Mouse (Mus musculus): ENCODE measurements around the gene Ubtf.
"Not testable (repeated sequence)": the region's sequence is repeated elsewhere in the genome, so short reads cannot be mapped to it uniquely, and the experiment has no call there.

The Ubtf gene

DNA sequence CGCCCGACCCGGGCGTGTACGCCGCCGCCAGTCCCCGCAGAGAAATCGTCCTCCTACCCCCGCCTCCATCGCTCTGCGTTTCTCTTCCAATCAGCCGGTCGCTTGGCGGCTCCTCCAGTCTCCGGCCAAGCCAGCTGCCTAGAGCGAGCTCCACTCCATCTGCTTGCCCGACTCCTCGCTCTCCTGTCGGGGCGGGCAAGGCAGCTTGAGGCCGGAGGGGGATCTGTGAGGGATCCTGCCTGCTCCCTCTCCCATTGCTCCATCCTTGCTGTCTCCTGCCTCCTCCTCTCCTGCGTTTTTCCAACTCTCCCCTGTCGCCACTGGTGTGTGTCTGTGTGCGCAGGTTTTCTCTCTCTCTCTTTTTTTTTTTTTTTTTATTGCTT lies at the start of gene Ubtf:
Gene Ubtf (minus strand): TSS at position 333 of the 383 bp plus-strand sequence.
- in situ Hi-C loops (cut with MseI, MboI): no loop called here

DNA sequence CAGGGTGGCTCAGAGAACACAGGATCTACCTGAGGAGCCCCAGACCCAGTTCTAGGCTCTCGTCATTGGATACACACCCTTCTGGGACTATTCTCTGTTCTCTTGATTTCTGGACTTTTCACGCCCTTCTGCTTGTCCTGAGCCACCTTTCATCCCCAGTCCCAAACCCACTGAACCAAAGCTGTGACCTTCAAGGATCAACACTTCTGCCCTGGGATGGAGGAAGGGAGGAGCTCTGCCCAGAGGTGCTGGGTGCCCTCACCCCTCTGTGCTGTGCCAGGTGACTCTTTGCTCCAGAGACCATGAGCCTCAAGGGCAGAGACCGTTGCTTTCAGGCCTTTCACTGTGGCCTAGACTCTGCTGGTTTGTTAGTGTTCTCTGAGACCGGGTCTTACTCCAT lies 49.7 kb upstream of the Ubtf start:
- in situ Hi-C loops (cut with MseI, MboI): no loop called here

DNA sequence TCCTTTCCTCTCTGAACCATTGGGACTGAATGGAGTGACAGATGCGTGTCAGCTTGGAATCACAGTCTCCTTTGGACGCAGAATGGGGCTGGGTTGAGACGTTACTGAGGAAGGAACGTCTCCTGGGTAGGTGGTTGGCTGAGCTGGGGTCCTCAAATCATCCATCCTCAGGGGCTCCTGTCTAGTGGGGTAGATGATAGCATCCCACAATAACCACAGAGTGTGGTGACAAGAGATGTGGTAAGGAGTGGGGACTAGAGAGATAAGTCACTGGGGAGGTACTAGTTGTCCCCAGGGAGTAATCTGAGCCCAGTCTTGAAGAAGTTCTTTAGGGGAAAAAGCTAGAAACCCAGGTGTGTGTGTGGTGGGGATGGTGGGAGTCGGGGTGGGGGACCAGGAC lies 48.8 kb upstream of the Ubtf start:
- in situ Hi-C loops (cut with MseI, MboI): no loop called here

DNA sequence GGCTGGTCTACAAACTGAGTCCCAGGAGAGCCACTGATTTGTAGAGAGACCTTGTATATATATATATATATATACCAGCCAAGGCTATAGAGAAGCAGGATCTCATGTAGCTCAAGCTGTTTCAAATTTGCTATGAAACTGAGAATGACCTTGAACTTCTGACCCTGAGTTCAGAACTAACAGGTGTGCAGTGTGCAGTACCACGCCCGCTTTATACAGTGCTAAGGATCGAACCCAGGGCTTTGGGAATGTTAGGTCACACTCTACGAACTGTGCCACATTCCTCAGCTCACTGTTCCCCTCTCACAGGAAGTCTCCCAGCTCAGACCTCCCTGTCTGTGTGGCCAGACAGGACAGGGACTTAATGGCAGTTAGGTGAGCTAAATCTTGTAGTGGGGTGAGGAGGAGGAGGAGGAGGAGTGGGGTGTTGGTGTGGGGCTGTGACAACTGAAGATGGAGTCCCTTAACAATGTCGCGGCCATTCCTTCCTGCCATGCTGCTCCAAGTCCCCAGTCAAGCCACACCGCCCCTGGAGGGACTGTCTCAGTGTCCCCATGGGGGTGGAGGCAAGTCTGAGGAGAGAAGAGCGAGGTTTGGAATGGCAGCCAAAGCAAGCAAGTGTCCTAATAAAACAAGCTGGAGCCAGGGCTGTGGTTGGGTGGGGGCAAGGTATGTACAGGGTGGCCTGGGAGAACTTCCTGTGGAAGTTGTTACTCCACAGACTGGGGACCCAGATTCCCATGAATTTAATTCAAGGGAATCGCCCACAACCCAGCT lies 48.1 kb upstream of the Ubtf start:
- in situ Hi-C loops (cut with MseI, MboI): no loop called here

DNA sequence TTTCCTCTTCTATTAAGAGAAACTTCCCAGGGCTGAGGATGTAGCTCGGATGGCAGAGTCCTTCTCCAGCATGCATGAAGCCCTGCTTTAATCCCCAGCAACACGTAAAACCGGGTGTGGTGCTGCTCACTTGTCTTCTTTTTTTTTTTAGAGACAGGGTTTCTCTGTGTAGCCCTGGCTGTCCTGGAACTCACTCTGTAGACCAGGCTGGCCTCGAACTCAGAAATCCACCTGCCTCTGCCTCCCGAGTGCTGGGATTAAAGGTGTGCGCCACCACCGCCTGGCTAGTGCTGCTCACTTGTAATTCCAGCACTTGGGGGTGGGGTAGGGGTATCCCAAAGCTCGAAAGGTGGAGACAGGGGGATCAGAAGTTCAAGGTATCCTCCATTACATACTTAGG lies 46.6 kb upstream of the Ubtf start, which contains the start of gene Slc4a1:
Gene Slc4a1 (minus strand): TSS at position 101 of the 400 bp plus-strand sequence.
- in situ Hi-C loops (cut with MseI, MboI): not testable (repeated sequence)

DNA sequence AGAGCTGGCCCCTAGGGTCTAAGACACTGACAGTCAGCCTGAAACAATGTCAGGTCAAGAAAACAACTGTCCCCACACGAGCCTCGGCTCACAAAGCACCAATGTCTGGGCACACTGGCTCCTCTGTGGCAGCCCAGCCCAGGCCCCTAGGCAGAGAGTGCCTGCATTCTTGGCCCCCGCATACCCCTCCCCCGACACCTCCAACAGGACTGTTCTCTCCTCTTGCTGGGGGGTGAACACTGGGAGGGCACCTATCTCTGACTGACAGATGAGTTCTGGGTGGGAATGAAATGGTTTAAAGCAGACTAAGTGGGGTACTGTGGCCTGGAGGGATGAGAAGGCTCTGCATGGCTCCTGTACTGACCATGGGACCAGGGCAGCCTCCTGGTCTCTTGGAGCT lies 46.2 kb upstream of the Ubtf start:
- in situ Hi-C loops (cut with MseI, MboI): no loop called here

DNA sequence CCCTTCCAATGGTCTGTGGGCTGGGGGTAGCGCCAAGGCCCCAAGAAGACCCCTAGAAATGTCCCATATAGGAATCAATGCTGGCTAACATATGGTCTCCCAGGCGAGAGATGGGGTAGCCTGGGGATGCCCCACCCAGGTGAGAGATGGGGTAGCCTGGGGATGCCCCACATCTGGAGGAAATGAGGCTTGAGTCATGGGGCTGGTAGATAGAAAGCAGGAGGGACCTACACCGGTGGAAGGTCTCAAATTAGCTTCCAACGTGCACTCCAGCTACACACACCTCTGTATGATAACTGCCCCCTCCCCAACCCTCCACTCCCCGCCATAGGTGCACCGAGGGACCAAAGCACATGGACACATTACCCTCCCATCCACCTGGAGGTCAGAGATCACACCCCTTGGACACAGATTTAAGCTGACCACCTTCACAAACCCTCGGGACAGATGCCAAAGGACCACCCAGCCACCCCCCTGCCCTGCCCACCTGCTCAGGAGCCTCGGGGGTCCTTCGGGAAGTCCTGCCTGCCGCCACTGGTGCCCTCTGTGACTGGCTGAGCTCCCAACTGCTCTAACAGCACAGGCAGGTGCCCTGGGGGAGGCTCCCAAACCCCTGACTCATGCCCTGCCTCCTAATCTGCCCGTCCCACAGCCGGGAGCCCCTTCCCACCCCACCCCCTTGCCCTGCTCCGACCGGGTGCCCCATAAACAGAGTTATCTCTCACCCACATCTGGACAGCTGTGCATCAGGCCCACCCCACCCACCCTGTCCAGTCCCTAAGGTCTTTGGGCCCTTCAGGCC lies 45.2 kb upstream of the Ubtf start:
- in situ Hi-C loops (cut with MseI, MboI): no loop called here

DNA sequence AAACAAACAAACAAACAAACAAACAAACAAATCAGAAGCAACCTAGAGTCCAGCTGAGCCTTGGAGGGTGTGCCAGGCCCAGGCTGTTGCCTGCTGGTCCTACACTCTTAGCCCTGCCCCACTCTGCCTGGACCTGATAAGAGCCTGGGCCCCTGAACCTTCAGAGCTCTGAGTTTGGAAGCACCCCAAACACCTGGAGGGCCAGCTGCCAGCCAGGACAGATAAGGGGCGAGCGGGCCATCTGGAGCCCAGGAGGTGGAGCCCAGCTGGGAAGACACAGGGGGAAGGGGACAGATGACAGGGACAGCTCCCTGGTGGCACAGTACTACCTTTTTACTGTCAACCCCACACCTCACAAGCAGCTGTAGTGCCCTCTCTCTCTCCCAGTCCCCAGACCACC lies 44.1 kb upstream of the Ubtf start:
- in situ Hi-C loops (cut with MseI, MboI): no loop called here

- in situ Hi-C loops (cut with MseI, MboI): no loop called here
Observed at GRCm38 (mm10) chr11:102361776-102362495, 42.4 kb upstream of the Ubtf start.

DNA sequence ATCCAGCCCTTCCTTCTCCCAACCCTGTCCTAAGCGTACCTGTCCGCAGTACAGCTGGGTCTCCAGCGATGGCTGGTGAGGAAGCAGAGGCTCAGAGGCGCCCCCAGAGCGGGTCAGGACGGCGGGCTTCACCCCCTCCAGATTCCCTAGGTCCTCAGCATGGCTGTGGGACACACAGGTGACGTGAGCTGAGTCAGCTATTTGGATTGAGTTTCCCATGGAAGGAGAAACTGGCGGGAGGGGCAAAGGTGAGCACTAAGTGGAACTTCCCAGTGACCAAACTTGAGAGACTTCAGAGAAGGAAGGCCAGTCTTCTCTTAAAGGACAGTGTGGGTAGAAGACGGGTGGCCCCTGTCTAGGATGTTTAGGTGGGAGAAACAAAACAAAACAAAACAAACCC lies 38.8 kb upstream of the Ubtf start:
- in situ Hi-C loops (cut with MseI, MboI): no loop called here

DNA sequence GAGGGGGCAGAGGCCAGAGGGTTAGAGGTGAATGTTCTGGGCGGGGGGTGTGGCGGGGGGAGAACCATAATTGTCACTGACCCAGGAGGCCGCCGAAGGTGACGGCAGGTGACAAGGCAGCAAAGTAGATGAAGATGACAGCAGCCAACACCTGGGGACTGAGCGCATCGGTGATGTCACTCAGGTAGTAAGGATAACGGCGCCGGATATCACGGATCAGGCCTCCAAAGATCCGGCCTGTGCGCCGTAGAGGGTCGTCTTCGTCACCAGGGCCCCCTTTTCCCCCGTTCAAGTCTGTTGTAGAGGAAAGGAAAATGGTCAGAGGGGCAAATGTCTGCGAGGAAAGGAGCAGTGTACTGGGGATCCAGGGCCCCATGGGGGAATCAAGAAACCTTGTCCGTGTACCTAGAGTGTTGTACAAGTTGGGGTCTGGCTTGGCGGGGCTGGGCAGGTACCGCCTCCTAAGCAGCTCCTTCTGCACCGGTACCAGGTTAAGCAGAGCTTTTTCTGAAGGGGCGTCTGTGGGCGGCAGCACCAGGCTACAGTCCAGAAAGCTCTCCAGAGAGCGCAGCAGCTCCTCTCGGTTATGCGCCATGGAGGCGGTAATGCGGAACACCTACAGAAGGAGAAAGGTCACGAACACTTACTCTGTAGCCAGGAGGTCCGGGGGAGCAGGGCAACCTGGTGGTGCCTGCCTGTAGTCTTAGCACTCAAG lies 37.3 kb upstream of the Ubtf start:
- in situ Hi-C loops (cut with MseI, MboI): no loop called here

DNA sequence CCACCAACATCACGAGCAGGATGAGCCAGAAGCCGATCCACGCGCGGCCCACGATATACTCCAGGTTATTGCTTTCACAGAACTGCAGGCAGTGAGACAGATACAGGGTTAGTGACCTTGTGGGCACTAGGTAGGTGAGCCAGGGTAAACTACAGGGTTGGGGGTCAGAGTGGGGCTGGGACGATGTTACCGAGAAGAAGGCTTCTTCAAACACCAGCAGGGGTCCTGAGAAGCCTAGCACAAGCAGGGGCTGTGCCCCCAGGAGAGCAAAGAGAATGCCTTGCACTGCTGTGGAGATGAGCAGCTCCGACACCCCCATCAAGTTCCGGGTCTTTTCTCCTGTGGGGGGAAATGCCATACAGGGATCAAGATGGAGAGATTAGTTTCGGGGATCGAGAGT lies 36.6 kb upstream of the Ubtf start:
- in situ Hi-C loops (cut with MseI, MboI): no loop called here

DNA sequence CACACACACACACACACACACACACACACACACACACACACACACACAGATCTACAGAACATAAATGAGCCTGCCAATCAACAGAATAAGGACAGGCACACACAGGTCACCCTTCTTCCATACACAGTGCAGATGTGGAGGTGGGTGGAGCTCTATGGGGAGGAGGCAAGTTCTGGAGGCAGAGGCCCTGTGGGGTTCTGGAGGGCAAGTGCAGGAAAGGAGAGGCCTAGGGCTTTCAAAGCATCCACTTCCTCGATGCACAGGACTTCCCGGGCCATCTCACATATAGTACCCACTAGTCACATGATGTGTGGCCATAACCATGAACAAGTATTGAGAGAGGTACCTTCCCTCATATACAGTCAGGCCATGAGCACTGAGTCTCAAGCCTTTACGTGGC lies 36.0 kb upstream of the Ubtf start:
- in situ Hi-C loops (cut with MseI, MboI): no loop called here

GRCm38 (mm10) chr11:102353021-102353431 lies 33.5 kb upstream of the Ubtf start:
- in situ Hi-C loops (cut with MseI, MboI): no loop called here

DNA sequence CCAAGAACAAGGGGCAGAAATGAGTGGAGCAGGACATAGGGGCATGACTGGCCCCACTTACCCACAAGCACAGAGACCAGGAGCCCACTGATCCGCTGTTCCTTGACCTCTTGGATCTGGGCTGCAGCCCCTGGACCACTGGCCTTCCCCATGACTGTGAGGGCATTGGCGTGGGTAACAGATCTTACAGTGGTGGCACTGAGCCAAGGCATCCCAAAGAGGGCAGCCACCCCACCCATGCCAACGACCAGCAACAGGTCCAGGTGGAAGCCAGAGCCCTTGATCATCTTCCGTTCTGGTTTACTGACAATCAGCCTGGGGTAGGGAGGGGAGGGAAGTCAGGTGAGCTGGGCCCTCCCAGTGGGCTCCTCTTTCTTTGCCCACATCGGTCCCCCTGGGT lies 32.8 kb upstream of the Ubtf start:
- in situ Hi-C loops (cut with MseI, MboI): no loop called here

DNA sequence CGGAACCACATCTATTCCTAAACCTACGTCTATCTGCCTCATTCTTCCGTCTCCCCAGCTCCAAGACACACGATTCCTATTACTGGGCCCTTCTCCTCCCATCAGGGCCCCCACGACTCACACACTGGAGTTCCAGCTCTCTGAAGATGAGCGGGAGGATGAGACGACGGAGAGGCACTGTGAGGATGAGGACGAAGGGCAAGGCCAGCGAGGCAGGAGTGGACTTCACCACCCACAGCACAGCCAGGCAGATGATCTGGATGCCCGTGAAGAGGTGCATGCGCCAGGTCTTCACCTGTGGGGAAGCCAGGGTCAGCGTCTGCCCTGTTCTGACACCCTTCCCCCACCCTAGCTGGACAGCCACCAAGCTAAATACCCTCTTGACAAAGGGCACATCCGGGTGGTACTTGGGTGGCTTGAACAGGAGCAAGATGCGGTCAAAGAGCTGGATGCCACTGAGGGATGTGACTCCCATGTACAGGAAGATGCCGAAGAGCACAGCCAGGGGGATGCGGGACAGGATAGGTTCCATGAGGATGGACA lies 31.5 kb upstream of the Ubtf start:
- in situ Hi-C loops (cut with MseI, MboI): no loop called here

GRCm38 (mm10) chr11:102350416-102350815 lies 30.9 kb upstream of the Ubtf start:
- in situ Hi-C loops (cut with MseI, MboI): no loop called here

- in situ Hi-C loops (cut with MseI, MboI): no loop called here
Observed at GRCm38 (mm10) chr11:102349189-102349954, 29.8 kb upstream of the Ubtf start.

DNA sequence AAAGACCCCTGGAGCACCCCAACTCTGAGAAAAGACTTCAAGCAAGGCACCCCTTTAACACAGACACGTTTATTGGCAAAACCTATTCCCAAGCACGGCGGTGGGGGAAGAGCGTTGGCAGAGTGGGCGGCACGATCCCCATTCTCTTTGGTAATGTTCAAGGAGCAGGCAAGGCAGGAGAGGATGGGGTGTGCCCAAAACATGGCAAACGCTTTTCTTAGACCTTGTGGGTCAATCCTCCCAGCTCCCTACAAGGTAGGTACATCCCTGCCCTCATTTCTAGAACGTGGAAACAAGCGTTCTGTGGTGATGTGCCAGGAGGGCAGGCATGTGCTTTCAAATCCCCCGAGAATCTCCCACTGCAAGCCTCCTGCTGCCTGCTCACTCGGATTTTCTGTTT lies 29.2 kb upstream of the Ubtf start:
- in situ Hi-C loops (cut with MseI, MboI): no loop called here

GRCm38 (mm10) chr11:102348101-102348585 lies 28.6 kb upstream of the Ubtf start:
- in situ Hi-C loops (cut with MseI, MboI): no loop called here

GRCm38 (mm10) chr11:102347683-102348082 lies 28.1 kb upstream of the Ubtf start:
- in situ Hi-C loops (cut with MseI, MboI): no loop called here

Data from mouse trophoblast stem cell (cell line).